Mouse (Mus musculus): ENCODE data around the gene Cyld. TPM values are rescaled to one million over a fixed set of nuclear protein-coding genes. Genes with fewer than 3 reads are reported as not detected.

Gene Cyld
- polyA plus RNA-seq, 2 experiments = 8.6 to 12.2 TPM

- no peaks in the 10 kb centered on the region for H3K27me3 ChIP-seq (ENCODE audit: control insufficient read depth, insufficient read depth, low read length)
- DNase-seq (ENCODE audit: low spot score) (no peak), ATAC-seq (ENCODE audit: low FRiP score, low read depth) (no peak)
- TF ChIP-seq POLR2A (IDR thresholded peaks at IDR 0.05; ENCODE audit: borderline replicate concordance, extremely low read depth, insufficient read depth, insufficient read length) = no peak
- H3K4me1 ChIP-seq (ENCODE audit: control insufficient read depth, insufficient read depth, low read length) = no peaks in the 10 kb centered on the region
- no peak overlapping the region for H3K27ac ChIP-seq (replicated peaks; ENCODE audit: low read depth, low read length)
- WGBS = 77% methylated on average over 7 of the region's 7 CpGs
- no peak overlapping the region for H3K4me2 ChIP-seq (replicated peaks; ENCODE audit: low read depth, low read length, severe bottlenecking)
- no peaks in the 10 kb centered on the region for H3K36me3 ChIP-seq (ENCODE audit: control insufficient read depth, insufficient read depth, low read length)
- no peak overlapping the region for H3K9ac ChIP-seq (ENCODE audit: low read depth, low read length, severe bottlenecking)
- H3K9me3 ChIP-seq (ENCODE audit: control insufficient read depth, low read length) = no peaks in the 10 kb centered on the region
- H3K4me3 ChIP-seq (replicated peaks; ENCODE audit: low read length) = no peak overlapping the region
Measured at GRCm38 (mm10) chr8:88794615-88794907, 97.7 kb downstream of the Cyld start.

DNA sequence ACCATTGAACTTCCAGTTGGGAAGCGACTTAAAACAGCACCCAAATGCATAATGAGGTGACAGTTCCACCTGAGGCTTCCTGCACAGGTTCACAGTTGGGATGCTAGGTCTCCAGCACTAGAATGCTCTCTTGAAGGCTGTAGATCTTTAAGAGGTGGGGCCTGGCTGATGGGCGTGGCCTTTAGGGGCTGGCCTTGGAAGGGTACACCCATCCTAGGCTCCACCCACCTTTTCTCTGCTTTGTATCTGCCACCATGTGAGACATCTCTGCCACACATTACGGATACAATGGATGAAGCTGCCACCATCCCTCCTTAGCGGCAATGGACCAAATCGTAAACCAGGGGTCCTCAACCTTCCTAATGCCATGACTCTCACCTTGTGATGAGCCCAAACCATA, 99.1 kb downstream of the Cyld start:
- no peak overlapping the region for H3K4me2 ChIP-seq (replicated peaks; ENCODE audit: low read depth, low read length, severe bottlenecking)
- H3K9me3 ChIP-seq (ENCODE audit: control insufficient read depth, low read length) = no peaks in the 10 kb centered on the region
- no peaks in the 10 kb centered on the region for H3K36me3 ChIP-seq (ENCODE audit: control insufficient read depth, insufficient read depth, low read length)
- WGBS = 84% methylated on average over 5 of the region's 5 CpGs
- no peak for ATAC-seq (ENCODE audit: low FRiP score, low read depth)
- H3K27me3 ChIP-seq (ENCODE audit: control insufficient read depth, insufficient read depth, low read length) = no peaks in the 10 kb centered on the region
- no peak overlapping the region for H3K9ac ChIP-seq (ENCODE audit: low read depth, low read length, severe bottlenecking)
- no peak for DNase-seq (ENCODE audit: low spot score)
- H3K4me1 ChIP-seq (ENCODE audit: control insufficient read depth, insufficient read depth, low read length) = no peaks in the 10 kb centered on the region
- H3K4me3 ChIP-seq (replicated peaks; ENCODE audit: low read length) = no peak overlapping the region
- H3K27ac ChIP-seq (replicated peaks; ENCODE audit: low read depth, low read length) = no peak overlapping the region
- no peak for TF ChIP-seq POLR2A (IDR thresholded peaks at IDR 0.05; ENCODE audit: borderline replicate concordance, extremely low read depth, insufficient read depth, insufficient read length)

- no peak overlapping the region for H3K4me2 ChIP-seq (replicated peaks; ENCODE audit: low read depth, low read length, severe bottlenecking)
- no peaks in the 10 kb centered on the region for H3K4me1 ChIP-seq (ENCODE audit: control insufficient read depth, insufficient read depth, low read length)
- ATAC-seq (ENCODE audit: low FRiP score, low read depth) = no peak
- no peak overlapping the region for H3K4me3 ChIP-seq (replicated peaks; ENCODE audit: low read length)
- H3K9me3 ChIP-seq (ENCODE audit: control insufficient read depth, low read length) = no peaks in the 10 kb centered on the region
- H3K9ac ChIP-seq (ENCODE audit: low read depth, low read length, severe bottlenecking) = no peak overlapping the region
- TF ChIP-seq POLR2A (IDR thresholded peaks at IDR 0.05; ENCODE audit: borderline replicate concordance, extremely low read depth, insufficient read depth, insufficient read length) = no peak
- DNase-seq (ENCODE audit: low spot score) = no peak
- 87% methylated on average over 9 of the region's 9 CpGs for WGBS
- no peak overlapping the region for H3K27ac ChIP-seq (replicated peaks; ENCODE audit: low read depth, low read length)
- H3K27me3 ChIP-seq (ENCODE audit: control insufficient read depth, insufficient read depth, low read length) = no peaks in the 10 kb centered on the region
- H3K36me3 ChIP-seq (ENCODE audit: control insufficient read depth, insufficient read depth, low read length) = no peaks in the 10 kb centered on the region
Measured at GRCm38 (mm10) chr8:88796651-88797050, 99.8 kb downstream of the Cyld start.

Other genes starting within 250 kb of the Cyld start
- gene Nkd1, start 175.7 kb upstream of the Cyld start, polyA plus RNA-seq (2012; rRNA removed) = 48.6 and 61.4 TPM in 2 replicates
- gene Nkd1, start 175.7 kb upstream of the Cyld start, polyA plus RNA-seq (2014; fragmentation: Nextera tagmentation; extraction: Ambion mirVana) = 53.9 and 66.4 TPM in 2 replicates
- 1.5 and 1.9 TPM in 2 replicates for gene Snx20, start 60.9 kb upstream of the Cyld start, polyA plus RNA-seq (2012; rRNA removed)
- gene Snx20, start 60.9 kb upstream of the Cyld start, polyA plus RNA-seq (2014; fragmentation: Nextera tagmentation; extraction: Ambion mirVana) = 2.4 TPM in 2 replicates
- 0.59 and 0.85 TPM in 2 replicates for gene Nod2, start 49.7 kb upstream of the Cyld start, polyA plus RNA-seq (2012; rRNA removed)
- gene Nod2, start 49.7 kb upstream of the Cyld start, polyA plus RNA-seq (2014; fragmentation: Nextera tagmentation; extraction: Ambion mirVana) = 0.18 and 0.32 TPM in 2 replicates